Mouse (Mus musculus): ENCODE measurements around the gene Pik3r6. TPM values are rescaled to one million over a fixed set of nuclear protein-coding genes. Genes with fewer than 3 reads are reported as not detected.

Pik3r6 gene
- polyA plus RNA-seq, 1 experiment from 2014 or later = 1.7 TPM

DNA sequence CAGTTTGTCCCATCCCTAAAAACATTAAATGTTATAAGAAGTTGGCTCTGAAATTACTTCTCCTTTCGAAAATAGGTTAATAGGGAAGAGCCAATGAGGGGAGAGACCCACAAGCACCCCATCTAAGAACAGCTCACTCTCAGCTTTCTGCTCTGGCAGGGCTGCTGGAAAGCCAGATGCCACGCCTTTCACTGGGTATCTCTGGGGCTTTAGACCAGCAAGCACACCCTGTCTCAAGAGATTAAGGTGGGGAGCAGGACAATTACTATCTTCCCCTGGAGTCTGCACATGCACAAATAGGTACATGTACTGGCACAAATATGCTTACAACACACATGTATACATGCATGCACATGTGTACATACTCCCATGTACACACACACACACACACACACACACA, 95.1 kb downstream of the Pik3r6 start:
- DNase-seq (ENCODE audit: low spot score) = no peak
- no peak overlapping the region for H3K27ac ChIP-seq
- no peak overlapping the region for H3K9ac ChIP-seq
- no peaks in the 10 kb centered on the region for H3K27me3 ChIP-seq (ENCODE audit: control insufficient read depth, insufficient read depth, low read length)
- 90% methylated on average over 2 of the region's 2 CpGs for WGBS
- 0 out of 2 replicates have a peak, but pooled peaks cover 4% of the 10 kb centered on the region for H3K4me1 ChIP-seq (replicated peaks; ENCODE audit: control insufficient read depth, insufficient read depth, low read length)
- no peaks in the 10 kb centered on the region for H3K9me3 ChIP-seq (ENCODE audit: control insufficient read depth, low read length)
- no peak overlapping the region for H3K4me3 ChIP-seq (replicated peaks; ENCODE audit: low read length)
- no peaks in the 10 kb centered on the region for H3K36me3 ChIP-seq (replicated peaks; ENCODE audit: control insufficient read depth, insufficient read depth)
- no peak overlapping the region for H3K4me2 ChIP-seq (replicated peaks)
- ATAC-seq (ENCODE audit: low FRiP score) = no peak

GRCm38 (mm10) chr11:68600551-68601021, 97.8 kb downstream of the Pik3r6 start:
- H3K27me3 ChIP-seq (ENCODE audit: control insufficient read depth, insufficient read depth, low read length) = no peaks in the 10 kb centered on the region
- DNase-seq (ENCODE audit: low spot score) (no peak), ATAC-seq (ENCODE audit: low FRiP score) (no peak)
- H3K4me3 ChIP-seq (replicated peaks; ENCODE audit: low read length) = no peak overlapping the region
- no peaks in the 10 kb centered on the region for H3K9me3 ChIP-seq (ENCODE audit: control insufficient read depth, low read length)
- H3K36me3 ChIP-seq (replicated peaks; ENCODE audit: control insufficient read depth, insufficient read depth) = no peaks in the 10 kb centered on the region
- 54% methylated on average over 6 of the region's 6 CpGs for WGBS
- 0 out of 2 replicates have a peak overlapping the region, but pooled peaks have one; percentile 32 for H3K27ac ChIP-seq
- no peak overlapping the region for H3K9ac ChIP-seq
- no peak overlapping the region for H3K4me2 ChIP-seq (replicated peaks)
- 0 out of 2 replicates have a peak, but pooled peaks cover 4% of the 10 kb centered on the region for H3K4me1 ChIP-seq (replicated peaks; ENCODE audit: control insufficient read depth, insufficient read depth, low read length)

DNA sequence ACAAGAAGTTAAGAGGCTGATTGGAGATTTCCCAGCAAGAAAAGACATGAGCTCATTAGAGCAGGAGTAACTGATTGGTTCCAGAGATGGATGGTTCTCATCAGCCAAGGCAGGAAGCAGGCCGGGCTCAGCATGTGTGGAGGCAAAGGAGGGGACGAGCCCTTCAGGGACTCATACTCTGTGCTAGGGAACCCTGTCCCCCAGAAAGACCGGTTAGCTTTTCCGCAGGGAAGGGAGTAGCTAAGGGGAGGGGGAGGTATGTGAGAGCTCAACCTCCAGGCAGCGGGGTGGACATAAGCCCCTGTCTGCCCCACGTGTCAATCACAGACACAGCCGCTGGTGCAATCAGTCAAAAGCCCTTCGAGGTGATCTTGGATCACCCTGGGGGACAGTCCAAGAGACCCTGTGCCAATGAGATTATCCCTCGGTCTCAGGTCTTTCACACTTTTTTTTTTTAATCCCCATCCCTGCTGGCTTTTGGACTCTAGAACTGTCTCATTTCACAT, 98.7 kb downstream of the Pik3r6 start:
- ATAC-seq (ENCODE audit: low FRiP score) (no peak), DNase-seq (ENCODE audit: low spot score) (no peak)
- no peak overlapping the region for H3K4me3 ChIP-seq (replicated peaks; ENCODE audit: low read length)
- no peaks in the 10 kb centered on the region for H3K9me3 ChIP-seq (ENCODE audit: control insufficient read depth, low read length)
- WGBS = 16% methylated on average over 9 of the region's 9 CpGs
- H3K9ac ChIP-seq = no peak overlapping the region
- H3K27ac ChIP-seq = no peak overlapping the region
- 0 out of 2 replicates have a peak, but pooled peaks cover 4% of the 10 kb centered on the region for H3K4me1 ChIP-seq (replicated peaks; ENCODE audit: control insufficient read depth, insufficient read depth, low read length)
- H3K4me2 ChIP-seq (replicated peaks) = no peak overlapping the region
- H3K27me3 ChIP-seq (ENCODE audit: control insufficient read depth, insufficient read depth, low read length) = no peaks in the 10 kb centered on the region
- no peaks in the 10 kb centered on the region for H3K36me3 ChIP-seq (replicated peaks; ENCODE audit: control insufficient read depth, insufficient read depth)

Other genes with a start within 250 kb of the Pik3r6 start
- 13.1 and 14.1 TPM in 2 replicates for gene Ntn1, start 102.2 kb upstream of the Pik3r6 start, polyA plus RNA-seq (2014; fragmentation: Nextera tagmentation; extraction: Ambion mirVana)
- 0.37 and 1.2 TPM in 2 replicates for gene Pik3r5, start 70.9 kb upstream of the Pik3r6 start, polyA plus RNA-seq (2014; fragmentation: Nextera tagmentation; extraction: Ambion mirVana)
- not detected in 2 replicates for gene Mfsd6l, start 53.2 kb downstream of the Pik3r6 start, polyA plus RNA-seq (2014; fragmentation: Nextera tagmentation; extraction: Ambion mirVana)
- gene Ccdc42, start 84.0 kb downstream of the Pik3r6 start, polyA plus RNA-seq (2014; fragmentation: Nextera tagmentation; extraction: Ambion mirVana) = 0.25 and 0.27 TPM in 2 replicates
- gene Myh10, start 188.5 kb downstream of the Pik3r6 start, polyA plus RNA-seq (2014; fragmentation: Nextera tagmentation; extraction: Ambion mirVana) = 95.3 and 101 TPM in 2 replicates